Mouse (Mus musculus): ENCODE measurements around the gene Plcb4. TPM values are rescaled to one million over a fixed set of nuclear protein-coding genes. Genes with fewer than 3 reads are reported as not detected.

Plcb4 gene
- polyA plus RNA-seq, 1 experiment from 2014 or later = 18.6 TPM

DNA sequence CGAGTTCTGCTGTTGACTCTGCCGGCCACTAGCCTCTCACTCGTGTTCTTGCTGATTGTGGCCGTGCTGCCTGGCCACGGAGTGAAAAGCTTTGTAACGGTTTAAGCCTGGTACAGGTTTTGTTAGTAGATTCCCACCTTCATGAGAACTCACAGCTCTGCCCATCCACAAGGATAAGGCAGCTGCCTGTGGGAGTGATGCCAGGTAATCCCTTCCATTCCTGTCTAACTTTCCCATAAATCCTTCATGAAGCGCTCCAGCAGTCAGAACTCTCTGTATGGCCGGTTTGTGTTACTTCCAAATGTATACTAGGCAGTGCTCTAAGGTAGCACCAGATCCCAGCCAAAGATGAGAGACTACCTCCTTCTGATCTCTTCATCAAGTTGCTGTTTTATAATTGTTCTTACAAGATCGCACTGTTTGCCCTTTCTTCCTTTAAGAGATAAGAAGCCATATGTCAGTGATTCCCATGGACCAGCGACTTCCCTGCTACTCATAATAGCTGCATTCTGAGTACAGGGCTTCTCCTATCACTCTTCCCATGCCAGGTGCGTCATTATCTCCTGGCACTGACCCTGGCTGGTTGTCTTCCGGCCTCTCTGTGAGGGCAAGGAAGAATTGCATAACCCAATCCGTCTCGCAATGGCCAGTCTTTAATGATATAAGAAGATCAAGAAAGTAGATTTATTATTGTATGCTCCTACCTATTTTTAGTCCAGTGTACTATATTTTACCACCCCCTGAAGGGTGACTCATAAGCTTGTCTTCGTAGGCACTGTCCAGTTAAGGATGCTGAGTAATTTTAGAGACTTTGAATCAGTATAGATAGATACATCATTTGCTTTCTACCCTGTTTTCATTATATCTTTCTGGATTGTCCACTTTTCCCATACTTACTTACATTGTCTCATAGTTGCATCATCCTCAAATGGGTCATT is 147.2 kb downstream of the Plcb4 start:
- H3K9me3 ChIP-seq = no peaks in the 10 kb centered on the region
- H3K4me3 ChIP-seq = no peak overlapping the region
- H3K27ac ChIP-seq (replicated peaks) = no peak overlapping the region
- ATAC-seq (replicated peaks) = no peak
- 0 out of 2 replicates have a peak, but pooled peaks cover 5% of the 10 kb centered on the region for H3K4me1 ChIP-seq
- H3K4me2 ChIP-seq (replicated peaks) = no peak overlapping the region
- H3K9ac ChIP-seq (replicated peaks) = no peak overlapping the region
- WGBS = 92% methylated on average over 15 of the region's 15 CpGs
- H3K27me3 ChIP-seq = no peaks in the 10 kb centered on the region
- no peaks in the 10 kb centered on the region for H3K36me3 ChIP-seq

DNA sequence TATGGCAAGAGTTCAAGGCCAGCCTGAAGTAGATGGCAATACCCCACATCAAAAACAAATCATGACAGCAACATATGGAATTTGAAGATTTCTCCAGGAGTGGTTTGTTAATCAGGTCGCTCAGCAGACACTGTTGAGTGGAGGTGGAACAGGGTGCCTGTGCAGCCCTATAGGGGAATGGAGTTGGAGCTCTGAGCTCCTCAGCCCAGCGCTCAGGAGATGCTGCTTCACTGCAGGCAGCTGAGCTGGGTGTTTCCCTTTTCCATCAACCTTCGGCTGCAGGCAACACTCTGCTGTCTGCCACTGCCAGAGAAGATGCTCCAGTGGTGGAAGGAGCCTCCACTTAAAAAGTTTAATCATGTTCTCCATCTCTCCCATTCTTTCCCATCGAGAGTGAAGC is 149.5 kb downstream of the Plcb4 start:
- ATAC-seq (replicated peaks) = no peak
- 89% methylated on average over 4 of the region's 4 CpGs for WGBS
- Histone ChIP-seq H3K4me1 (no peaks in the 10 kb centered on the region), H3K9ac (replicated peaks) (no peak overlapping the region), H3K27ac (replicated peaks) (no peak overlapping the region), H3K4me3 (no peak overlapping the region), H3K9me3 (no peaks in the 10 kb centered on the region), H3K4me2 (replicated peaks) (no peak overlapping the region), H3K27me3 (no peaks in the 10 kb centered on the region), H3K36me3 (no peaks in the 10 kb centered on the region)

DNA sequence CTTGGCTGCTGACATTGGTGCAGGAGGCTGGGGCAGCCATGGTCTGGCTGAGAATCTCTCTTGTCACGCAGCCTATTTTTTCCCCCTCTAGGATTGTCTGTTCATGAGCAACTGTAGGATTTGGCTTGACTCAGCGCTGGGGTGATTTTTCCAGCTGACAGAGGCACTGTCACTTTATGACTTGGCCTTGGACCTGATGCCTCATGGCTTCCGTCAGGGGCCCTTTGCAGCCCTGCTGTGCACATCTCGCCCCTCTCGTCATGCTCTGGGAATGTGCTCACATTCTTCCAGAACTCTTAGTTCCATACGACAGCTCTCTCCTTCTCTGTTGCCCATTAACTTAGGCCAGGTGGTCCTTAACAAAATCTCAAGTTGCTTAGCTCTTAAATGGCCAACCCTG is 152.0 kb downstream of the Plcb4 start:
- H3K9me3 ChIP-seq = 0 out of 2 replicates have a peak, but pooled peaks cover 5% of the 10 kb centered on the region
- no peak overlapping the region for H3K27ac ChIP-seq (replicated peaks)
- ATAC-seq (replicated peaks) = no peak
- no peak overlapping the region for H3K9ac ChIP-seq (replicated peaks)
- 87% methylated on average over 6 of the region's 6 CpGs for WGBS
- H3K4me3 ChIP-seq = no peak overlapping the region
- H3K4me2 ChIP-seq (replicated peaks) = no peak overlapping the region
- H3K27me3 ChIP-seq = no peaks in the 10 kb centered on the region
- H3K4me1 ChIP-seq = no peaks in the 10 kb centered on the region
- no peaks in the 10 kb centered on the region for H3K36me3 ChIP-seq

DNA sequence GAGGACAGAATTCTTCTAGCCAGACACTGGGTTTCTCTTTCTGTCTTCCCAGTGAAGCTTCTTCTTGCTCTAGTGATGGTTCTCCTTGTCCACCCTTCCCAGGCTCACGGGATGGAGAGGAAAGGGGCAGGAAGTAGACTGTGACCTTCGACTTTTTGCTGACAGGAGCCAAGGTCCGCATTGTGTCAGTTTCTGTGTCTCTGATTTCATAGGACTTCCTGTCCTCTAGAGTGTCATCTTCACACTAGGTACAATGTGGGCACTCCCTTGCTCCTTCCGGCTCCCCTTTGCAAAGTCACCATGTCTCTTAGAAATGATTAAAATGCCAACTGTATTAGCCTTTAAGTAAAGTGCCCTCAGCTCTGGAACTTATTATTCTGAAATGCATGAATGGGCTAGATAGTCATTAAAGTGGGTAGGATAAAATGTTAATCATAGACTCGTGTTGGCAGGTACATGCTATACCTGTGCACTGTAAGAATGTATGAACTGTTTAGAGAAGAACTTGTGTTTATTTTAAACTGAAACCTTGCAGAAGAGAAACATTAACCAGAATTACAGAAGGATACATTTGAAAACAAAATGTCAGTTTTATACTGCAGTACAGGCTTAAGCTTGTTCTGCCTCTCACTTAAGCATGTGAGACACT is 152.8 kb downstream of the Plcb4 start:
- H3K4me3 ChIP-seq = no peak overlapping the region
- 88% methylated on average over 5 of the region's 5 CpGs for WGBS
- ATAC-seq (replicated peaks) = no peak
- H3K9me3 ChIP-seq = 0 out of 2 replicates have a peak, but pooled peaks cover 5% of the 10 kb centered on the region
- H3K36me3 ChIP-seq = no peaks in the 10 kb centered on the region
- H3K27me3 ChIP-seq = no peaks in the 10 kb centered on the region
- no peak overlapping the region for H3K27ac ChIP-seq (replicated peaks)
- H3K9ac ChIP-seq (replicated peaks) = no peak overlapping the region
- no peaks in the 10 kb centered on the region for H3K4me1 ChIP-seq
- H3K4me2 ChIP-seq (replicated peaks) = no peak overlapping the region

DNA sequence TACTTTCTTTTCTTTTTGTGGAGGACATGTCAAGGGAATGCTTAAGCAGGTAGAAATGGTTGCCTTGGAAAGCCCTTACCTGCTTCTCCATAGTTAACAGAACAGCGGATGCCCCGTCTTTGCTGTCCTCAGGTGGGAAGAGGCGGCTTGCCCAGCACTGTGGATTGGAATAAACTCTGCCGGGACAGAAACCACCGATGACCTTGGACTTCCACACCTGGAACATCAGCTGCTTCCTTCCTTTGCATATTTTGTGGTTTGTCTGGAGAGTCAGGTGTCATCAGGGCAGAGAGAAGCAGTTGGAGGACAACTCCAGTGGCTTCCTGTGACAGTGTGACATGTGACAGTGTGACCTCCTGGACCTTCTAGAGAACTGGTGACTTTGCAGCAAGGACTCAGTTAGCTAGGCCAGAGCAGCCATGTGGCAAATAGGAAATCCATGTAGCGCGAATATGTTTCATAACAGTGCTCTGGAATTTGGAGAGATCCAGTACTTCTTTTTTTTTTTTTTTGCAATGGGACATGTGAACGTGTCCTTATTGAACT is 154.0 kb downstream of the Plcb4 start:
- ATAC-seq (replicated peaks) = no peak
- H3K36me3 ChIP-seq = no peaks in the 10 kb centered on the region
- no peak overlapping the region for H3K9ac ChIP-seq (replicated peaks)
- H3K4me2 ChIP-seq (replicated peaks) = no peak overlapping the region
- H3K4me1 ChIP-seq = 0 out of 2 replicates have a peak, but pooled peaks cover 6% of the 10 kb centered on the region
- H3K9me3 ChIP-seq = 0 out of 2 replicates have a peak, but pooled peaks cover 5% of the 10 kb centered on the region
- H3K27ac ChIP-seq (replicated peaks) = no peak overlapping the region
- H3K27me3 ChIP-seq = no peaks in the 10 kb centered on the region
- H3K4me3 ChIP-seq = no peak overlapping the region
- WGBS = 96% methylated on average over 8 of the region's 8 CpGs

DNA sequence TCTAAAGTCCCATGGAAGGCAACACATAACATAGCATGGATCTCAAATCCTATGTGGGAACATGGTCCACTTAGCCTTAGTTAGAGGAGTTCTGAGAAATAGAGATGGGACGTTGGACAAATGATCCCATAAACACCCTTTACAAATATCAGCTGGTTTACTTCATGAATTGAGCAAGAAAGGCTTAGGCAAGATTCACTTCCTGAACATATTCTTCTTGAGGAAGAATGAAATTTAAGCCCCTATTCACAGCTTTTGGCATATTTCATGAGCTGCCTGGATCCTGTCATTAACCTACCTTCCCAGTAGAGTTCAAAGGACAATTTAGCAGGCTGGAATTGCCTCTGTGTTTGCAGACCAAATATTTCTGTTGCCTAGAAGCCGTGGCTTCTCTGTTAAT is 161.9 kb downstream of the Plcb4 start:
- H3K4me2 ChIP-seq (replicated peaks) = no peak overlapping the region
- no peaks in the 10 kb centered on the region for H3K9me3 ChIP-seq
- ATAC-seq (replicated peaks) = no peak
- H3K27me3 ChIP-seq = no peaks in the 10 kb centered on the region
- no peaks in the 10 kb centered on the region for H3K36me3 ChIP-seq
- H3K27ac ChIP-seq (replicated peaks) = no peak overlapping the region
- H3K9ac ChIP-seq (replicated peaks) = no peak overlapping the region
- no peak overlapping the region for H3K4me3 ChIP-seq
- 67% methylated on average over 2 of the region's 2 CpGs for WGBS
- peaks cover 9% of the 10 kb centered on the region for H3K4me1 ChIP-seq

DNA sequence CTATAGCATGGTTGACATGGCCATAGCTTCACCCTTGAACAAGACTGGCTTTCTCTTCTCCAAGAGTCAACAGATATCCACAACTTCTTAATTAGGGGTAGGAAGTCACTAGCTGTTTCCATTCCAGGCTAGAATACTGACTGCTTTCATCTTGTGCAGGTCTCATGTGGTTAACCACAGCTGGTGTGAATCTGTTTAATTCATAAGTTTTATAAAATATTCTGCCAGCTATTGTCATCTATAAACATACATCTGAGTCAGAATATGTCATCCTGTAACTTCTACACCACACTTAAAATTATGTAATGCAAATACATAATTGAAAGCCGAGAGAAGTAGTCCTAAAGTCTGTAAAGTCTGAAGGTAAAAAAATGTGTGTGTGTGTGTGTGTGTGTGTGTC is 164.9 kb downstream of the Plcb4 start:
- Histone ChIP-seq H3K9me3 (no peaks in the 10 kb centered on the region), H3K36me3 (no peaks in the 10 kb centered on the region), H3K27me3 (no peaks in the 10 kb centered on the region), H3K4me1 (peaks cover 8% of the 10 kb centered on the region), H3K9ac (replicated peaks) (no peak overlapping the region), H3K27ac (replicated peaks) (no peak overlapping the region), H3K4me2 (replicated peaks) (no peak overlapping the region), H3K4me3 (no peak overlapping the region)
- ATAC-seq (replicated peaks) = no peak
- WGBS = 89% methylated on average over 1 of the region's 1 CpGs

DNA sequence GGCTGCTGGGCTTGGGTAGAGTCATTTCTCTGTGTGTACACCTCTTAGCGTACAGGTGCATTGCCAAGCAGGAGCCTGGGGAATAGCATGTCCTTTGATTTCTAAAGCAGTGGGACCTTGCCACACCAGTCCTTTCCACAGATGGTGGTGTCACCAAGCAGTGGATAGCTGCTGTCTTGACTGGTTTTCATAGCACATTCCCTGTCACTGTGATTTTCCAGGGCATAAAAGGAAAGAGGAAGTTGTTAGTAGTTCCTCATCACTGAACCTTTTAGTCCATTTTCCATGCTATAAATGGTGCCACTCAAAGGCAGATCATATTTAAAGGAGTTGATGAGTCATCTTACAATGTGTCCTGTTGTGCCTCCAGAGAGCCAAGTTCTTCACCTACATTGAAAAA is 165.9 kb downstream of the Plcb4 start:
- ATAC-seq (replicated peaks) = no peak
- no peaks in the 10 kb centered on the region for H3K9me3 ChIP-seq
- H3K4me1 ChIP-seq = peaks cover 8% of the 10 kb centered on the region
- H3K36me3 ChIP-seq = no peaks in the 10 kb centered on the region
- no peak overlapping the region for H3K27ac ChIP-seq (replicated peaks)
- H3K9ac ChIP-seq (replicated peaks) = no peak overlapping the region
- H3K4me3 ChIP-seq = no peak overlapping the region
- no peaks in the 10 kb centered on the region for H3K27me3 ChIP-seq
- H3K4me2 ChIP-seq (replicated peaks) = no peak overlapping the region
- 98% methylated on average over 1 of the region's 1 CpGs for WGBS

DNA sequence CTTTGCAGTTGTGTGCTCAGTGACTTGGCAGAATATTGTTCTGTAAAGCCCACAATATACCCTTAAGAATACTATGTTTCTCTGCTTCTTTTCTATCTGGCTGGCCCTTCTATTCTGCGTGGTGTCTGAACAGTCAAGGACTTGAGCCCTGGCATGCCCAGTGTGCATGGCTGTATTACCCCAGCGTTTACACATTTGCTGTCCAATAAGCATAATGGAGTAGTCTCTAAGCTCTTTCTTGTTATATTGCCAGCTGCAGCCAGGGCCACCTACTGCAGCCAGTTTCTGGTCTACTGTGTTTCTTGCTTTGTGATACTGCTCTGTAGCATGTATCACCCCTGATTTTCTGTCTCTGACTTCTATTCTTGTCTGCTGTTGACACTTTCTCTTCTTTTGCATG is 166.8 kb downstream of the Plcb4 start:
- no peak for ATAC-seq (replicated peaks)
- Histone ChIP-seq H3K9me3 (no peaks in the 10 kb centered on the region), H3K36me3 (no peaks in the 10 kb centered on the region), H3K4me1 (peaks cover 8% of the 10 kb centered on the region), H3K4me2 (replicated peaks) (no peak overlapping the region), H3K4me3 (no peak overlapping the region), H3K27ac (replicated peaks) (no peak overlapping the region), H3K27me3 (no peaks in the 10 kb centered on the region), H3K9ac (replicated peaks) (no peak overlapping the region)
- WGBS = 77% methylated on average over 2 of the region's 2 CpGs

DNA sequence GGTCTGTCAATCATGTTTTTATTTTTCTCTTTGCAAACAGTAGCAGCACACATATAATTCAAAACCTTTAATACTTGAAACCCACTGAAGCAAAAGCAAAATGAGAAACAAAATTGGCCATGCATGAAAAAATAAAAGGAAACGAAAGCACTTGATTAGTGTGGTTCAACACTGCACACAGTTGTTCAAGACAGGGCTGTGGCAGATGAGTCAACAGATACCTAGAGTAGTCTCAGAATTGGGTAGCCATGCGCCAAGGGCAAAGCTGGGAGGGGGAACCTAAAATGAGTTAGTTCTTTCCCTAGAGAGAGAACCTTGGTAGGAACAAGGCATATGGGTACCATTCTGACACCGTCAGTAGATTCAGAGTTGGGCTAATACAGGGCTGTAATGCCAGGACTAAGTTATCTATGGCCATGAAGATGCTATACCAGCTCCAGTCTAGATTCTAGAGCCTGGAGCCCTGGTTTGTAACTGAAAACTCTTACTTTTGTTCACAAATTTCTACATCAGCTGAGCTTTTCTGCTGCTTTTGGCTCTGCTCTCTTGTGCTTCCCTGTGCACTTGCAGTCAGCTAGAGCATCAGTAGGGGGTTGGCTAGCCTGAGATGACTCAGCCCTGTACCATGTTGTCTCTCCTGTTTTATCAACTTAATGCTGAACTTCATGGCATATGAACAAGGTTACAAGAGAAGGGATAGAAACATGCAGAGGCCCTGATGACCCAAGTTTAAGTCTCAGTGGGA is 168.0 kb downstream of the Plcb4 start:
- Histone ChIP-seq H3K4me3 (no peak overlapping the region), H3K4me1 (peaks cover 8% of the 10 kb centered on the region), H3K27me3 (no peaks in the 10 kb centered on the region), H3K27ac (replicated peaks) (no peak overlapping the region), H3K9me3 (no peaks in the 10 kb centered on the region), H3K4me2 (replicated peaks) (no peak overlapping the region), H3K9ac (replicated peaks) (no peak overlapping the region), H3K36me3 (no peaks in the 10 kb centered on the region)
- no peak for ATAC-seq (replicated peaks)
- WGBS = 83% methylated on average over 3 of the region's 3 CpGs

DNA sequence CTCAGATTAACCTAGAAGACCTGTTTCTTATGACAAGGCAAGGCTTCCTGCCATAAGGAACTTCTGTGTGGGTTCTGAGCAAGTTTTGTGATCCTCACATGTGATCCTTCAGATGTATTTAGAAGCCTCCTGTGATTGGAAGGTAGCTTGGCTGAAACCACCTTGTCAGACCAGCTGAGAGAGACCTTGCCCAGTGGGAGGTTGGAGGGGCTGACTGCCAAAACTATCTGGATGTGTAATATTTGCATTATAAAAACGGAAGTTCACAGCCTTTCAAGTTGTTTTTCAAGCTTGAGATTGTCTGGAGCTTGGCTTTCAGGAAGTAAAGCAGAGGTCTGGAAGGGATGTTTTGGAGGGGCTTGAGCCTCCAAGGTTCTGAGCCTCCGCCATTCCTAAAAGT is 169.6 kb downstream of the Plcb4 start:
- peaks cover 8% of the 10 kb centered on the region for H3K4me1 ChIP-seq
- 75% methylated on average over 2 of the region's 2 CpGs for WGBS
- no peak overlapping the region for H3K9ac ChIP-seq (replicated peaks)
- no peak for ATAC-seq (replicated peaks)
- no peaks in the 10 kb centered on the region for H3K27me3 ChIP-seq
- H3K4me2 ChIP-seq (replicated peaks) = no peak overlapping the region
- no peak overlapping the region for H3K4me3 ChIP-seq
- H3K27ac ChIP-seq (replicated peaks) = no peak overlapping the region
- H3K9me3 ChIP-seq = no peaks in the 10 kb centered on the region
- no peaks in the 10 kb centered on the region for H3K36me3 ChIP-seq

DNA sequence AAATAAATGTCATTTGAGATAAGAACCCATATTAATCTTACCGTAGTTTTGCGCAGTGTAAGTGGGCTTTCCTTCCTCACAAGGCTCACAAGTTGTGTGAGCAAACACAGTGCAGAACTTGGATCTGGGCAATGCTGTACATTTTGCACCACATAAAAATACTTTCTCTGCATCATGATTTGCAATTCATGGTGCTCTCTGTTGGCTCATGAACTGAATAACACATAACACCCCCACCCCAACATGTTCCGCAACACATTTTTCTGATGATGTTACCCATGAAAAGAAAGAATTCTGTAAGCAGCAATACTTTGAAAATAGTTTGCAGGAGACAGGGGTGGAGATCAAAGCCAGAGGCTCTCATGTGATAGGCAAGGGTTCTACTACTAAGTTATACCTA is 174.9 kb downstream of the Plcb4 start:
- no peak for ATAC-seq (replicated peaks)
- H3K27ac ChIP-seq (replicated peaks) = no peak overlapping the region

More for the DNA sequence above, 174.9 kb downstream of the Plcb4 start:
- WGBS = 88% methylated on average over 3 of the region's 3 CpGs
- no peaks in the 10 kb centered on the region for H3K9me3 ChIP-seq
- no peaks in the 10 kb centered on the region for H3K36me3 ChIP-seq
- no peak overlapping the region for H3K4me2 ChIP-seq (replicated peaks)
- no peak overlapping the region for H3K9ac ChIP-seq (replicated peaks)
- H3K4me3 ChIP-seq = no peak overlapping the region
- H3K27me3 ChIP-seq = no peaks in the 10 kb centered on the region
- peaks cover 3% of the 10 kb centered on the region; the same call in 1 of the 2 replicates for H3K4me1 ChIP-seq
